Mouse (Mus musculus) c-Kit-negative CD71-positive TER-119-positive erythroid progenitor cells, embryonic 14.5 days (primary cell): ENCODE data around the gene Hoxa4.

ENCODE experiments used
- DNase-seq: peaks from one replicate; pipeline ENCODE4 v3.0.0-alpha.2; 2013; ENCODE audit warnings: low read depth, low spot score

Gene Hoxa4

DNA sequence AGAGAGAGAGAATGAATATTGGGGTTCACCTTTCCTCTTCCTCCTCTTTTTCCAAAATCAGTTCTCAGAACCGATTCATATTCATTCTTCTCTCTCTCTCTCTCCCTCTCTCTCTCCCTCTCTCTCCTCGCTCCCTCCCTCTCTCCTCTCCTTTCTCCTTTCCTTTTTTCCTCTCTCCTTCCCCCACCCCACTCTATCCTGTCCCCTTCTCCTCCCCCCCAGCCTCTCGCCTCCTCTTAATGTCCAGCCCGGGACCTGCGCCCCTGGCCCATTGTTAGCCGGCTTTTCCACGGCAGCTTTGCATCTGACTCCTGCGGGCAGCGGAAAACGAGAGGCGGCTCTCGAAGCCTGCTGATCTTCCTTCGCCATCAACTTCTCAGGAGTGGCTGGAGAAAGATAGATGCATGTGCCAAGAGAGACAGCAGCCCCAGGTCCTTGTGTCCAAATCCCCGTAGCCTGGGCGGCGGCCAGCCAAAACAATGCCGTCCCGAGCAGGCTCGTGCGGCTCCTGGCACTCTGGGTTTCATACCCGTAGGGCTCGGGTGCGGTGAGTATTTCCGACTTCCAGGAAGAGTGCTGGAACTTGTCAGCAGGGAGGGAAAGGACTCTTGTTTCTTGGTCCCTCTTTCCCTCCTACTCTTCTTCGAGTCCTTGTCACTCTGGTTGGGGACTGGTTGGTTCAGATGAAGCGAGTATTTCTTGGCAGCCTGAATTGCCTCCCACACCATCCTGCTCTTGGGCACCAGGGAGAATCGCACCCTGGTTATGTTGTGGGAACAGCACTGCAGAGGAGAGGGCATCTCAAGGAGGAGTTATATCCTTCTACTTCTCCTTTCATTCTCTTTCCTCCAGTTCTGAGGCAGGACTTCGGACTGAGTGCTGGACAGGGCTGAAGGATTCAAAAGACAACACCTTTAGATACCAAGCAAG is 25.8 kb downstream of the Hoxa4 start:
- DNase-seq = no peak

DNA sequence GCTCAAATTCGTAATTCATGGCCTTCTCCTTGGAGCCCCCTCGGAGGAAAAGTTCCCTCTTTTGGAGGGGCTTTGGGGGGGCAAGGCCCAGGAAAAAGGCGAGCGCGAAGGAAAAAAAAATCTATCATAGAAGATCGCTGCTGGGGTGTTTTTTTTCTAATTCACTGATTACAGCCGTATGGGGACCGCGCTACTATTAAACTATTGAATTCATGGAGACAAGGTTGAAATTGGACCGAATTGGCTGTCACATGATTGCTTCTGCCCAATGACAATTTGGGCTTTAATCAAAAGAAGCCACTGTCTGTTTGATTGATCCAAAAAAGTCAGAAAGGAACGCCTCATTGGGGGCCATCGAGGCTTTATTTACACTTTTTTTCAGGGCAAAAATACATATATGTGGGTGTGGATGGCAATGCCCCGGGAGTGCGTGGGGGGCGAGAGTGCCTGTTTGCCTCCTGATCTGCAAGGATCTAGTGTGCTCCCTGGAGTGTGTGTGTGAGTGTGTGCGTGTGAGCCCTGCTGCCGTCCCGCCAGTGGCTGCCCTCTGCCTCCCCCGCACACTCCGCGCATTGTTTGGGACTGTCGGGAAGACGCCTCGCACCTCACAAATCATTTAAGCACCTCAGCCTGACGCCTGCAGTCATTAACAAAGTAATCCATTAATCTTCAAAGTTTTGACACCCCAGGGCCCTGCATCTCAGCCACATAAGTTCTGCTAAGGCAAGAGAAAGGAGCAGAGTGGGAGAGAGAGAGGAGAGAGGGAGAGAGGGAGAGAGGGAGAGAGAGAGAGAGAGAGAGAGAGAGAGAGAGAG is 26.7 kb downstream of the Hoxa4 start, which contains the start of gene Hoxa2:
Gene Hoxa2 (minus strand): TSS at position 206 of the 815 bp plus-strand sequence.
- no peak for DNase-seq

DNA sequence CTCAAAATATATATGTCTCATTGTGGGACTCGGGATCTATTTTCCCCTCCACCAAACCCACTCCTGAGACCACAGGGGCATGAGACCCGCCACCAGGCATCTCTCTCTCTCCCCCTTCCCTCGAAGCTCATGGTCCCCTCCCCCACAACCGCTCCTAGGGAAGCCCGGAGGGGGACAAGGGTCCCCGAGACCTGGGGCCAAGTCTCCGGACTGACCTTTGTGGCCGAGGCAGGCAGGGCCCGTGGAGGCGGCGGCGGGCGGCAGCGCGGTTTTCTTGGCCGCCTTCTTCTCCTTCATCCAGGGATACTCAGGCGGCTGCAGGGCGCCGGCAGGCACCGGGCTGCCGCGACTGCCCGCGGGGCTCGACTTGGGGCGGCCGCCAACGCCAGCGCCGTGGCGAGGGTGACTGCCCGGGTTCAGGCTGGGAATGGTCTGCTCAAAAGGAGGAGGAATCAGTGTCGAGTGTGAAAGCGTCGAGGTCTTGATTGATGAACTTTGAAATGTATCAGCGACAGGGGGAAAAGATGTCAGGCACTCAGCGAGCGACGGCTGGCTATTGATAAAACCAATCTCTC is 27.4 kb downstream of the Hoxa4 start:
- DNase-seq = no peak

DNA sequence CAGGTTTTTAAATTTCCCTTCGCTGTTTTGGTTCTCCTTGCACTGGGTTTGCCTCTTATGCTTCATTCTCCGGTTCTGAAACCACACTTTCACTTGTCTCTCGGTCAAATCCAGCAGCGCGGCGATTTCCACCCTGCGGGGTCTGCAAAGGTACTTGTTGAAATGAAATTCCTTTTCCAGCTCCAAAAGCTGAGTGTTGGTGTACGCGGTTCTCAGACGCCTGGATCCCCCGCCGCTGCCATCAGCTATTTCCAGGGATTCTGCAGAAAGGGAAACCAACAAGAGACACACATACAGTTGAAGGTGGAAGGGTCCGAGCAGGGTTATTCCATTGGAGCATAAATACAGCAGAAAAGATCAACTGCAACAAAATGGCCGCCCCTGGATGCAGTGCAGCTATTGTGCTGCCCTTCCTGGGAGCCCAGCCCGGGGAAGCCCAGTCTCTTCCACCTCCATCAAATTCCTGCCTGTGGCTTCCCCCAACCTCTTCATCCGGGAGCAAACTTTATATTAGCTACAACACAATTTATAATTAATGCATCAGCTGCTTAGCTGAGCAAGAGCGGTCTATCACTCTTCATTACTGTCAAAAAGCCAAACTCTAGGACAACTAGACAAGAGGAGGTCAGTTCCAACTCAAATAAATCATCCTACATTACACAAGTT is 28.1 kb downstream of the Hoxa4 start:
- DNase-seq = no peak

DNA sequence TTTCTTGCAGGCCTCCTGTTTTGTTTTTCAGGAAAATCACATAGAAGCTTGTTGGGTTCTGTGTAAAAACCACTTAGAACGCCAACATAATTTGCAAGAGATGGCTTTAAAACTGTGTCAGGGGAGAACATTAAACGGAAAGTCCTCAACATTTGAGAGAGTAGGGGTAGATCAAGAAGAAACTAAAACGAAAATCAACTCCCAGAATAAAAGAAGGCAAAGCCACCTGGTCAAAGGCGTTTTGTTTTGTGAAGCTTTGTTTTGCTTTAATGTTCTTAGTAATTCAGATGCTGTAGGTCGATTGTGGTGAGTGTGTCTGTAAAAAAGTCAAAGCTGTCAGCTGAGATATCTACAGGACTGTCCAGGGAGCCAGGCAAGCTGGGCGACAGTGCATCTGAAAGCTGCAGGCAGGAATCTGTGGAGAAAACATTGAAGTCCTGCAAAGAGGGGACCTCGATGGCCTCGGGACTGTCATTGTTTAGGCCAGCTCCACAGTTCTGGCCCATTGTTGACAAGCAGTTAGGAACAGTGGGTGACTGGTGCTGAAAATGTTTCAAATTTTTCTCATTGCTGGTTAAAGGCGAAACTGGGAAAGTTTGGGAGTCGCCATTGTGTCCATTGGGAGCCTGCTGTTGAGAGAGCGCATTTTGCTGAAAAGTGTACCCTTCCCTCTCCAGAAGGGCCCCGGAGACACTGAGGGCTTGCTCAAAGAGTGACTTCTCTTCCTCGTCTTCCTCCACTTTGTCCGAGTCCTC is 28.8 kb downstream of the Hoxa4 start:
- no peak for DNase-seq

DNA sequence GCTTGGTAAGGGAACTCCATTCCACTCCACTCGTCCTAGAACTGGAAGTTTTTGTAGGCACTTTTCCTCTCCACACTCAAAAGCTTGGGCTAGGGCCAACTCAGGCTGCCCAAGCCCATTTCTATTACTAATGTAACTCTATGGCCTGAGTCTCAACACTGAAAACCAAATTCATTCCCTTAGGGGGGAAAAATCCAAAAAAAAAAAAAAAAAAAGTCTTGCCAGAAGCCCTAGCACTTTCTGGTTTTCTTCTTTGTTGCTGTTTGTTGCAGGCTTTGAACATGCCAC is 29.5 kb downstream of the Hoxa4 start:
- DNase-seq = no peak

DNA sequence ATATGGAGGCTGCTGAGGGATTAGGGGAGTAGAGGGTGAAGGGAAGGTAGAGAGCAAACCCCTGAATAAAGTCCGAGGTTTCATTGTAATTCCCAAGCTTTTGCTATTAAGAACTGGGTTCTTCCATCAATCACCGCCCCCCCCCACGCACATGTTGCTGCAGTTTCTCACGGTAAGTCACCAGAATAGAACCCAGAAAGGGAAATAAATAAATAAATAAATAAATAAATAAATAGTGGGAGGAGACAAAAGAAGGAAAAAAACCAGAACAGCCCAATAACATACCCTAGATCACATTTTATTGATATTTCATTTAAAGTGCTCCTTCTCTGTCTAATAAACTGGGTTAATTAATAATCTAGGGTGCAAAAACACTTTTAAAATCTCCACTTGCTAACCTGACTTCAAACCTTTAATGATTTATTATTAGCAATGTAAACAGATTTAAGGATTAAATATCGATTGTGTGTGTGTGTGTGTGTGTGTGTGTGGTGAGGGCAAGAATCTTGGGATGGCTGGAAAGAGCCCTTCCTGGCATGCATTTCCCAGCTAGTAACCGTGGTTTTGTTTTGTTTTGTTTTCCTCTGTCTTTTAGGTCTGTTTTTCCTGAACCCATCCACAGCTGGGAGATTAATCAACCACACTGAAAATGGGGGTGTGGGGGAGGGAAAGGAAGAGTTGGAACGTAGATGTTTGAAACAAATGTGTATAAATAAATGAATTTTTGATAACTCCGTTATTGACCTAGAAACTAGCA is 30.0 kb downstream of the Hoxa4 start:
- DNase-seq = no peak

DNA sequence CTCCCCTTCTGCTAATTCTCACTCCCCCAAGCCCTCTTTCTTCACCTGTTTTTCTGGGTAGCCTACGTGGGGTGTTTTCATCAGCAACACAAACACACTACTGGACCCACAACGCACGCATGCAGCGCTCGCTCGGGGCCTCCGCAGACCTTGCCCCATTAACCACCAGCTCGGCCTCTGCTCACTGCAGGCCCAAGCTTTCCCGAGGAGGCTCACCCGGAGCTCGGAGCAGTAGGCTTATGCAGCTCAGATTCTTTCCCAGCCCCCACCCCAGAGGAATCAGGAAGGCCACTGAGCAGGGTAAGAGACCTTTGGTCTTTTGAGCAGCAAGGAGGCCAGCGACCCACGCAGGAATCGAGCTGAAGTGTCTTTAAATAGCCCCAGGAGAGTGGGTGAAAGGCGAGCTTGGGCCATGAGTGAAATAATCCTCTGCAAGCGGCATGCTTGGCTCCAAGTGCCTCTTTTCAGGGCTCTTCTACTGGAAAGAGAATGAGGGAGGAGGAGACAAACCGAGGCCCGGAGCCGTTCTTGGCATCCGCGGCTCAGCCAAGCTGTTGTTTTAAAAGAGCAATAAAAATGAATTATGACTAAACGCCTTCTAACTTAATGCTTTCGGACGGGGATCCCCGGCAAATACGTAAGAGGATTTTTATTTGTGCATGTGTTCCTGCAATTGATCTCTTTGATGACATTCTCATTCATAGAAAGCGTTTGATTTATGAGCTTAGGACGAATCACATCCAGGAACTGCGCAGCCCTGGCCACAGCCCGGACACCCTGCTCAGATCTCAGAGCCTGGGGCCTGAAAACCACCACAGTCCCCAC is 30.8 kb downstream of the Hoxa4 start:
- no peak for DNase-seq

DNA sequence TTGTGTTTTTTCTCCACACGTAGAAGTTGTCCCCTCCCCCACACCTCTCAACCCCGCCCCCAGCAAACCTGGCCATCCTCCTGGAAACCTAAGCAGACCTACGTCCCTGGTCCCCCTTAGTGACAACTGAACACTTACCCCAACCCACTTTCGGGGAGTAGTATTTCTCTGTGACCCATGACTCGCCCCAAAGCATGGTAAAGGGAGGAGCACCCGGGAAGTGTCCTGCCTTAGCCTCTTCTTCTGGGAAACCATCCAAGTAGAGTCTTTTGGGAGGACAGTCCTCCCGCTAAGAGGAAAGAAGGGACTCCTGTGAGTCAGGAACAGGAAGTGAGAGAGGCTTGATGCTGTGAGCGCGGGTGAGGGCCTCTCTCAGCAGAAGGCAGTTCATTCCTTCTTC is 31.6 kb downstream of the Hoxa4 start:
- no peak for DNase-seq

DNA sequence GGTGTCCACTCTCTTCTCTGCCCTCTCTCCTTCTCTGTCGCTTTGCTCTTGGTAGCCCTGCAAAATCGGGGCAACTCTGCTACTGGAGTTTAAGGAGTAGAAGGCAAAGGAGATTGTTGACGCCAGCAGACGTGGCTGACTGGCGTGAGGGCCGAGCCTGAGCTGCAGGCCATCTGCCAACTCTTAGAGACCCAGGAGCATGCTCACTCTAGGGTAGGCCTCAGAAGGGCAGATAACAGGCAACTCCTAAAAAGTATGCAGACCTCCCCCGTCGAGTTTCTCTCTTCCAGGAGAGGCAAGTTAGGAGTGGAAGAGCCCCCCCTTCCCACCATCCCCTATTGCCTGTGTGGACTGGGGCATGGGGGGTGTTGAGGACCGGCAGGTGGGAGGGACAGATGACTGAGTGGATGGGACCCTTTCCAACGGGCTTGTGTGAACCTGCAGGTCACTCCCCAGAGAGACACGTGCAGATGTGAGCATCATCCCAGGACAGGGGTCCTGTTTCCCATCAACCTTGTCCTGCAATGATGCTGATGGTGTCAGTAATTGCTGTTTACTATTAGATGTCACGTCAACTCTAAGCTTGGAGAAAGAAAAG is 32.3 kb downstream of the Hoxa4 start:
- DNase-seq = no peak

DNA sequence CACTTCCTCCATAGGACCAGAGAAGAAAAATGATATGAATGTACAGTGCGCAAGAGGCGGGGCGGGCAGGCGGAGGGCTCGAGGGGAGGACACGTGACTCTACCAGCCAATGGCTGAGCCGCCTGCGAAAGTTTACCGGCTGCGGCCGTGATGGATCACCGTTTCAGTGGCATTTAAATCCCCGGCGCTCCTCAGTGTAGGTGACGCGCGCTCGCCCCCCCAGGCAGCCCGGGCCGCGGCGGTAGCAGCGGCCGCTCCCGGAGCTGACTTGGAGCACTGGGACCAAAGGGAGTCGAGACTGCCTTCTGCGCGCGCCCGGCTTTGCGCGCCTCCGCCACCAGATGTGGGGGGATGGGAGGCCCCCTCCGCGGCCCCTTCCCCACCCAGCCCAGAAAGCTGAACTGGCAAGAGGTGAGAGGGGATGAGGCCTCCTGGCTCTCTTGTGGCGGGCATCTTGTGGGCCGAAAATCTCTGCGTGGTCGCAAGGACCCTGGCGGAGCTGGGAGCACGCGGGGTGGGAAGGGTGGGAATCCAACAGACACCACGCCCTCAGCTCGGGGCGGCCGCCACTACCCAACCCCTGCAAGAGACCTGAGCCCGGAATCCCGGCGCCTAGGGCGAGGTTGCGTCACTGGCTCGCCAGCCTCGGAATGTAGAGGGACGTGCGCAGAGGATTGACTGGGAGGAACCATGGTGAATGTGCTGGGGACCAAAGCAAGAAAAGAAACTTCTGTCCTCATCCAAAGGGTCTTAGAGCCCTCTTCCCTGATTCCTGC is 33.1 kb downstream of the Hoxa4 start, which contains the start of gene Hoxa1:
Gene Hoxa1 (minus strand): TSS at position 42 of the 776 bp plus-strand sequence.
- no peak for DNase-seq

DNA sequence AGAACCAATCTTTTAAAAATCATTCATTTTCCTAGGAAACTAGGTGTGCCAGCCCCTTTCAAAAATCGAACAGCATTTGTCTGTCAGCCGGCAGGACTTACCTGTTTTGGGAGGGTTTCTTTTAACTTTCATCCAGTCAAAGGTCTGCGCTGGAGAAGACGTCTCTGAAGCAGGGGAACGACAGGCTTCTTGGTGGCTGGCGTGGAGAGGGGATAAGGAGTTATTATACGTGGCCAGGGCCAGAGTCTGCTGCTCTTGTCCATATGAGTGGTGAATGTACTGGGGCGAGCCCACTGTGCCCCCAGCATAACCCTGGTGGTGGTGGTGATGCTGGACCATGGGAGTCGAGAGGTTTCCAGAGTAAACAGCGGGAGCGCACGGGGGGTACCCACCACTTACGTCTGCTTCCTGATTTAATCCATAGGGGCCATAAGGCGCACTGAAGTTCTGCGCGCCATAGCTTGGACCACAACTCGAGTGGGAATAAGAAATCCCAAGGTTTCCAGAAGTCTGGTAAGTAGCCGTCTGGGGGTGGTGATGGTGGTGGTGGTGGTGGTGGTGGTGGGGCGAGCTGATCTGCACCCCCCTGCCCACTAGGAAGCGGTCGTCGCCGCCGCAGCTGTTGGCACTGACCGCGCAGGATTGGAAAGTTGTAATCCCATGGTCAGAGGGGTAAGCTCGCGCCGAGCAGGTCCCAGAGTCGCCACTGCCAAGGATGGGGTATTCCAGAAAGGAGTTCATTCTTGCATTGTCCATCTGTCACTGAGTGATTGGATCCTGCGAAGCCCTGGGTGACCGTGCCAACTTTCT is 33.9 kb downstream of the Hoxa4 start:
- DNase-seq = no peak

DNA sequence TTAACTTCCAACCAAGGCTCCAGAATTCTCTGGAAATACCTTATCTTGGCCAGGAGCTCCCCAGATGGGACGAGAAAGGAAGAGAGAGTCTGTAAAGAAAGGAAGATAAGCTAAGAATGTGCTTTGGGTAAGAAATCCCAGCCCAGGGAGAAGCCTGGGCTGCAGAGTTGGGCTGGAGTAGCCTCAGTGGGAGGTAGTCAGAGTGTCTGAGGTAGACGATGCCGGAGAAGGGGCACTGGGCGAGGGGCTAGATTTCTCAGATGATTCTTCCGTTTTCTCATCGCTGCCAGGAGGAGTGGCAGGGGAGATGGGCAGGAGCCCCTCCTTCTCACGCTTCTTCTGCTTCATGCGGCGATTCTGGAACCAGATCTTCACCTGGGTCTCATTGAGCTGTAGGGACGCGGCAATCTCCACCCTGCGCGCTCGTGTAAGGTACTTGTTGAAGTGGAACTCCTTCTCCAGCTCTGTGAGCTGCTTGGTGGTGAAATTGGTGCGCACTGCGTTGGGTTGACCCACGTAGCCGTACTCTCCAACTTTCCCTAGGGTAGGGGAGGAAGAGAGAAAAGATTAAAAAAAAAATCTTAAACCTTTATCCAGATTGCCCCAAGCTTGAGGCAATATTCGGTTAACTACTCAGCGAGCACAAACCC is 34.9 kb downstream of the Hoxa4 start:
- DNase-seq = no peak

DNA sequence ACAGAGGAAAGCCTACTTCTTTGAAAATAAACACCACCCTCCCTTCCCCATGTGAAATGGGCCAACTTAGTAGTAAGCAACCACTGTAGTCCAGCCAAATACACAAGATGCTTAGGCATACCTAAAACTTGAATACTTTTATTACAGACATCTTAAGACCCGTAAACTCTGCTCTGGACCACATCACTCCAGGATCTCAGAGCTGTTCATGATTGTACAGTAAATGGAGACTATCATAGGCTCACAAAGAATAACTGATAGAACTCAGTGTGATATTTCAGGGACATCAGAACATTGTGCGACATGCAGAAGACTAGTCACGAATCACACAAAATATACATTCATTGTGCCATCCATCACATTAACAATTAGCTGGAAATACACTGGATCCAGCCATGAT is 36.1 kb downstream of the Hoxa4 start:
- no peak for DNase-seq

DNA sequence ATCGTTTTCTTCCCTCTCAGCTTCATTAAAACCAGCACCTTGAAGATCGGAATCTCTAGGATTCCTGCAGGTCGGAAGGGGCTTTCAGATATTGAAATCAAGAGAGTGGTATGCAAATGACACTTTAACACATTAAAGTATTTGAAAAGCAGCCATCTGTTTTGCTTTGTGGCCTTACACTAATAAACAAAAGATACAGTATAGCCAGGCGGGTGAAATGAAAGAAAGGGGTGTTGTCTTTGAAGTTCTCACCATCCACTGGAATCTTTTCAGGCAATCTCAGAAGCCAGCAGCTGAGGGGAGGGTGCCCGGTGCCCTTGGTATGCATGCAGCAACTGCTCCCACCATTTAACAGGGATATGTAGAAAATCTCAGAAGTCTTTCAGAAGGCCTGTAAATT is 37.5 kb downstream of the Hoxa4 start:
- no peak for DNase-seq

DNA sequence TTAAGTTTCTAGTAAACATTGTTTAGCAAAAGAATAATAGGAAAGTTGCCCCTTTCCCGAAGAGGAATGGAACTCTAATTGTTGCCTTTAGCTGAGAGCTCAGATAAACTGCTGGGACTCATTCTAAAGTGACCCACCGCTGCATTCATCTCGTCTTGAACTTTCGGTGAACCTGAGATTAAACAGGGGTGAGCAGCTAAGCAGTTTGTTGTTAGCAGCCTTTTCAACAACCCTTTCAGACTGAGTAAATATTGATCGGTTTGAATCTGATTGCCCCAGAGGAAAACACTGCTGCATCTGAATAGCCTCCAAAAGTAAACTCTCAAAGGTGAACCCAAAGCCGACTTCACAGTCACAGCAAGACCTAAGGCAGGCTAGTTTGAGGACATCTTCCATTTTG is 38.3 kb downstream of the Hoxa4 start:
- DNase-seq = no peak
